Mouse (Mus musculus) lung, adult 2 months (tissue): ENCODE results near the gene Dctn2.

Experiments
- CTCF ChIP-seq: fragments of 200-500 bp; IDR thresholded peaks from 2 replicates; pipeline ENCODE4 v1.5.1; 2011; ENCODE audit warnings: mild to moderate bottlenecking, low read length, control low read depth; ENCODE audit not compliant: insufficient read depth
- POLR2A ChIP-seq: fragments of 200-500 bp; IDR thresholded peaks from 2 replicates; pipeline ENCODE4 v1.6.1; 2011; ENCODE audit warnings: low read depth, mild to moderate bottlenecking, control low read depth, low read length, borderline replicate concordance; ENCODE audit errors: extremely low read depth

- no peak for TF ChIP-seq CTCF
- no peak for TF ChIP-seq POLR2A
Measured at GRCm38 (mm10) chr10:127323131-127323855, 57.1 kb downstream of the Dctn2 start.
